Mouse (Mus musculus) CH12.LX (cell line): ENCODE results near the gene Arl4c. TPM values are rescaled to one million over a fixed set of nuclear protein-coding genes. Genes with fewer than 3 reads are reported as not detected.
A peak's percentile ranks its signal among the peaks of the same experiment; 100 is the strongest.

Experiments
- DNase-seq: peaks from one replicate; pipeline ENCODE4 v3.0.0-alpha.2; 2013; ENCODE audit errors: extremely low read depth
- H3K27ac ChIP-seq: 2 replicates; pipeline ENCODE4 v1.5.1; 2012; ENCODE audit warnings: low read depth, mild to moderate bottlenecking, control low read depth, moderate library complexity; ENCODE audit not compliant: insufficient read depth
- H3K27me3 ChIP-seq: replicated peaks from 2 replicates; pipeline ENCODE3; 2012; ENCODE audit warnings: inconsistent platforms
- H3K36me3 ChIP-seq, 2 experiments: replicated peaks in 1 of 2; 2 replicates each; pipeline versions ENCODE3 to v1.6.1; 2012; ENCODE audit warnings: inconsistent platforms in 1 of 2, low read length in 1 of 2, mild to moderate bottlenecking in 1 of 2, mixed read lengths in 1 of 2, moderate library complexity in 1 of 2; ENCODE audit not compliant: control insufficient read depth in 1 of 2, insufficient read depth in 1 of 2
- H3K4me1 ChIP-seq, 2 experiments: 2 replicates each; pipeline ENCODE4 v1.6.1; 2012; ENCODE audit warnings: inconsistent platforms in 1 of 2, moderate library complexity in 1 of 2; ENCODE audit not compliant: insufficient read depth in 2 of 2, control insufficient read depth in 1 of 2
- H3K4me2 ChIP-seq: 2 replicates; pipeline ENCODE4 v1.6.1; 2012; ENCODE audit warnings: low read depth, mild to moderate bottlenecking, control low read depth; ENCODE audit not compliant: poor library complexity, insufficient read depth, severe bottlenecking
- H3K4me3 ChIP-seq, 3 experiments: fragments of 150-350 bp in 1 of 3; sonication (generic) in 1 of 3; replicated peaks in 1 of 3; 2 replicates each; pipeline versions ENCODE3 to v1.5.1; 2011 to 2012; ENCODE audit warnings: low read depth in 2 of 3, low read length in 2 of 3, mild to moderate bottlenecking in 2 of 3, moderate library complexity in 2 of 3, control low read depth in 1 of 3, improper control_type of control experiment in 1 of 3, inconsistent platforms in 1 of 3, mixed read lengths in 1 of 3; ENCODE audit not compliant: poor library complexity in 1 of 3
- H3K79me2 ChIP-seq: replicated peaks from 2 replicates; pipeline ENCODE4 v1.6.1; 2012; ENCODE audit warnings: mild to moderate bottlenecking, moderate library complexity; ENCODE audit not compliant: control insufficient read depth, poor library complexity, insufficient read depth, severe bottlenecking; ENCODE audit errors: extremely low read depth
- H3K9ac ChIP-seq: 2 replicates; pipeline ENCODE4 v1.6.1; 2012; ENCODE audit warnings: low read depth, mild to moderate bottlenecking, control low read depth, moderate library complexity; ENCODE audit not compliant: insufficient read depth
- H3K9me3 ChIP-seq: replicated peaks from 2 replicates; pipeline ENCODE3; 2012; ENCODE audit warnings: low read length, inconsistent platforms, mixed read lengths
- CHD1 ChIP-seq: IDR thresholded peaks from 2 replicates; pipeline ENCODE4 v1.6.1; 2012; ENCODE audit warnings: low read depth, low read length, improper control_type of control experiment, inconsistent platforms
- CTCF ChIP-seq, 2 experiments: IDR thresholded peaks in 1 of 2; conservative IDR thresholded peaks in 1 of 2; 2 replicates each; pipeline ENCODE4 v1.5.1; 2011 to 2012; ENCODE audit warnings: low read depth in 2 of 2, low read length in 2 of 2, improper control_type of control experiment in 1 of 2, inconsistent platforms in 1 of 2, mild to moderate bottlenecking in 1 of 2, moderate library complexity in 1 of 2
- EP300 ChIP-seq: IDR thresholded peaks from 2 replicates; pipeline ENCODE4 v1.6.1; 2011; ENCODE audit warnings: low read length, improper control_type of control experiment
- MAFK ChIP-seq: IDR thresholded peaks from 2 replicates; pipeline ENCODE4 v1.6.1; 2011; ENCODE audit warnings: low read length, improper control_type of control experiment; ENCODE audit not compliant: insufficient replicate concordance
- MXI1 ChIP-seq: IDR thresholded peaks from 2 replicates; pipeline ENCODE4 v1.6.1; 2011; ENCODE audit warnings: mild to moderate bottlenecking, low read depth, low read length, improper control_type of control experiment
- RAD21 ChIP-seq: IDR thresholded peaks from 2 replicates; pipeline ENCODE4 v1.6.1; 2011; ENCODE audit warnings: low read depth, mild to moderate bottlenecking, low read length, improper control_type of control experiment, moderate library complexity
- RCOR1 ChIP-seq: conservative IDR thresholded peaks from 2 replicates; pipeline ENCODE4 v1.6.1; 2012; ENCODE audit warnings: low read depth, mild to moderate bottlenecking, inconsistent platforms, low read length, improper control_type of control experiment
- SIN3A ChIP-seq: IDR thresholded peaks from 2 replicates; pipeline ENCODE4 v1.6.1; 2012; ENCODE audit warnings: low read length, improper control_type of control experiment, inconsistent platforms
- SMC3 ChIP-seq: IDR thresholded peaks from 2 replicates; pipeline ENCODE4 v1.6.1; 2011; ENCODE audit warnings: low read depth, low read length, improper control_type of control experiment
- UBTF ChIP-seq: IDR thresholded peaks from 2 replicates; pipeline ENCODE4 v1.6.1; 2012; ENCODE audit warnings: low read depth, mild to moderate bottlenecking, inconsistent platforms, low read length, improper control_type of control experiment, moderate library complexity
- USF2 ChIP-seq: conservative IDR thresholded peaks from 2 replicates; pipeline ENCODE4 v1.6.1; 2011; ENCODE audit warnings: low read depth, low read length, improper control_type of control experiment
- dilution Hi-C: fragments of 300-500 bp; cut with MboI; formaldehyde crosslinking; loops from 2 replicates; pipeline ENCODE4 v1.14.3; 2020; ENCODE audit warnings: low sequenced_read_pairs; ENCODE audit not compliant: extremely low pct_unique_long_range_greater_than_20kb, extremely low pct_ligation_motif_present
- in situ Hi-C: fragments of 300-500 bp; cut with MboI; formaldehyde crosslinking; loops from 3 replicates; pipeline ENCODE4 v1.14.3; 2019; ENCODE audit warnings: low sequenced_read_pairs, low pct_ligation_motif_present, low pct_unique_long_range_greater_than_20kb, mixed read lengths
- polyA plus RNA-seq: library from polyadenylated mRNA; unstranded; fragments of >175 nt; gene quantifications from 2 replicates; pipeline ENCODE4 v1.2.1, GENCODE M21; 2012; ENCODE audit warnings: low read depth; ENCODE audit not compliant: insufficient read length
- total RNA-seq, 2 experiments: library from RNA; depleted of rRNA; stranded (reverse); fragments of 300-350 nt in 1 of 2; fragments of >200 nt in 1 of 2; gene quantifications; 2 replicates each; pipeline ENCODE4 v1.2.3; 2012 to 2014

Arl4c gene
- total and polyA plus RNA-seq, 3 experiments, result 25.8 to 33.9 (median 31.6) TPM

GRCm38 (mm10) chr1:88705050-88705449, 3.0 kb upstream of the Arl4c start:
- Histone ChIP-seq H3K27ac (peak overlapping the region; percentile 72), H3K79me2 (peaks cover 14% of the 10 kb centered on the region), H3K9me3 (peaks cover 51% of the 10 kb centered on the region), H3K9ac (peak overlapping the region; percentile 29), H3K4me3 (peak overlapping the region; percentile 14 to 34 (median 29)), H3K4me2 (peak overlapping the region; percentile 59; the same call in 1 of the 2 replicates), H3K36me3 (no peaks in the 10 kb centered on the region), H3K27me3 (no peaks in the 10 kb centered on the region), H3K4me1 (peaks cover 0 to 9% of the 10 kb centered on the region in 2 experiments; a peak in 1 of 4 replicates)
- in situ Hi-C loops, result loop anchor here (10.0 kb wide), 2 partner anchors 140 to 280 kb away; no protein-coding TSS in a partner anchor
- peak; percentile 24 to 69; a peak in 2 of 4 replicates for TF ChIP-seq CTCF (conservative IDR thresholded peaks at IDR 0.05 in 1 of 2, IDR thresholded peaks at IDR 0.05 in 1 of 2; ENCODE audit: low read depth in 2 of 2, low read length in 2 of 2)
- TF ChIP-seq EP300, result no peak
- TF ChIP-seq SMC3, result peak; percentile 61
- TF ChIP-seq RAD21, result peak; percentile 64
- no peak for TF ChIP-seq SIN3A
- no peak for TF ChIP-seq RCOR1
- TF ChIP-seq MXI1, result no peak
- no peak for TF ChIP-seq MAFK
- TF ChIP-seq UBTF, result no peak
- no peak for DNase-seq
- dilution Hi-C loops, result no loop called here

GRCm38 (mm10) chr1:88700961-88701861, 810 bp downstream of the Arl4c start:
- H3K27me3 ChIP-seq, result no peaks in the 10 kb centered on the region
- peaks cover 42% of the 10 kb centered on the region for H3K79me2 ChIP-seq
- dilution Hi-C loops (no loop called here), in situ Hi-C loops (loop anchor here (10.0 kb wide), 2 partner anchors 136 to 276 kb away; no protein-coding TSS in a partner anchor)
- peaks cover 4 to 10% of the 10 kb centered on the region in 2 experiments for H3K36me3 ChIP-seq
- TF ChIP-seq USF2, result no peak
- TF ChIP-seq SIN3A, result 0 out of 2 replicates have a peak, but pooled peaks have one; percentile 3
- TF ChIP-seq CHD1, result peak; percentile 48; the same call in 1 of the 2 replicates
- peak overlapping the region; percentile 94 for H3K27ac ChIP-seq
- H3K9me3 ChIP-seq, result peaks cover 45% of the 10 kb centered on the region
- no peak overlapping the region for H3K4me2 ChIP-seq
- peak overlapping the region; percentile 85 to 97 (median 88) for H3K4me3 ChIP-seq
- H3K4me1 ChIP-seq, result peaks cover 0 to 18% of the 10 kb centered on the region in 2 experiments; a peak in 2 of 4 replicates
- no peak for DNase-seq
- H3K9ac ChIP-seq, result peak overlapping the region; percentile 84
